Mouse (Mus musculus) midbrain, embryonic 10.5 days (tissue): ENCODE measurements at regions not wholly inside any gene's neighbourhood (a gene's known extent, or its start where the extent isn't known, plus 50 kb on each side); places are given as distances from the start of the nearest gene placed in this dataset.

Source experiments
- DNase-seq: peaks from one replicate; pipeline ENCODE4 v3.0.0-alpha.2; 2017; ENCODE audit warnings: low spot score
- H3K27ac ChIP-seq: fragments of 300-500 bp; sonication (generic); replicated peaks from 2 replicates; pipeline ENCODE4 v1.5.1; 2016; ENCODE audit warnings: mild to moderate bottlenecking
- H3K27me3 ChIP-seq: fragments of 300-500 bp; sonication (generic); 2 replicates; pipeline ENCODE4 v1.6.1; 2016; ENCODE audit warnings: low read depth, mild to moderate bottlenecking; ENCODE audit not compliant: poor library complexity, severe bottlenecking
- H3K36me3 ChIP-seq: fragments of 300-500 bp; sonication (generic); 2 replicates; pipeline ENCODE4 v1.6.1; 2016; ENCODE audit warnings: mild to moderate bottlenecking, moderate library complexity
- H3K4me1 ChIP-seq: fragments of 300-500 bp; sonication (generic); 2 replicates; pipeline ENCODE4 v1.6.1; 2016
- H3K4me3 ChIP-seq: fragments of 300-500 bp; sonication (generic); 2 replicates; pipeline ENCODE4 v1.5.1; 2016; ENCODE audit warnings: mild to moderate bottlenecking, moderate library complexity
- H3K9me3 ChIP-seq: fragments of 300-500 bp; sonication (generic); replicated peaks from 2 replicates; pipeline ENCODE4 v1.6.1; 2016; ENCODE audit warnings: mild to moderate bottlenecking
- WGBS: fragments of 180-500 bp; shearing (Covaris S2); methylation state at CpG from one replicate; pipeline ENCODE4 v1.1.7; 2016; 5-methylcytosine and 5-hydroxymethylcytosine counted together

DNA sequence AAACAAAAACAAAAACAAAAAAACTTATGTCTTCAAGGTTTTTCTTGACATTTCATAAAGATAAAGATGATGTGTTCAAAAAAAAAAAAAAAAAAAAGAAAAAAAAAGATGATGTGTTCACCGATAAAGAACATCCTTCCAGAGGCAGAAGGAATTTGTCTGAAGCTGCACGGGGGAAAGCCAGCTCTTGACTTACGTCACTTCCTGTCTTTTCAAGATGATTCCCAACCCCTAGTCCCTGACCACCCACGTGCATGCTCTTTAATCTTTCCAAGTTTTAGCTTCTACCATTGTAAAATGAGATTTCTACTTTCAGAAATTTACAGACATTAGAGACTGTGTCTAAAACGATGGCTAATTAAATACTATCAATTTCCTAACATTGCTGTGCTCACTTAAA is 108.5 kb upstream of the Bank1 start:
- H3K27me3 ChIP-seq = no peaks in the 10 kb centered on the region
- WGBS = 80% methylated on average over 5 of the region's 5 CpGs
- no peak overlapping the region for H3K27ac ChIP-seq
- H3K4me1 ChIP-seq = no peaks in the 10 kb centered on the region
- H3K9me3 ChIP-seq = no peaks in the 10 kb centered on the region
- no peaks in the 10 kb centered on the region for H3K36me3 ChIP-seq
- no peak for DNase-seq
- no peak overlapping the region for H3K4me3 ChIP-seq

GRCm38 (mm10) chr3:136432072-136432471 is 106.2 kb upstream of the Bank1 start:
- Histone ChIP-seq H3K36me3 (no peaks in the 10 kb centered on the region), H3K4me3 (no peak overlapping the region), H3K9me3 (no peaks in the 10 kb centered on the region), H3K27me3 (no peaks in the 10 kb centered on the region), H3K27ac (no peak overlapping the region), H3K4me1 (no peaks in the 10 kb centered on the region)
- DNase-seq = no peak
- WGBS = 87% methylated on average over 3 of the region's 3 CpGs

DNA sequence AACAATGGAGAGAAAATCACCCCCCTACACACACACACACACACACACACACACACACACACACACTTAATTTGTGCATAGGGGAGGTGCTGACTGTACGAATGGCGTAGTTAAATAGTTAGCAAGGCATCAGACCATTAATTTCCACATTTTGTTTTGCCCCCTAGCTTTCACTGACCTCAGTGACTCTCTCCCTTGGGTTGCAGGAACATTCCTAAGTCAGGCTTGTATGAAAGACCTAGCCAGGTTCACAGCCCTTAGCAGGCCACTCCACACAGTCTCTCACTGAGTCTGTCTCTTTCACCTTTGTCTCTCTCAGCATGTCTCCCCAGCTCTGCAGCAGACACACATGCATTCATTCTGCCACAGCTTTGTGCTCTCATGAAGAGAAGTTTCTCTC is 101.6 kb upstream of the Bank1 start:
- H3K27ac ChIP-seq = no peak overlapping the region
- peaks cover 7% of the 10 kb centered on the region; the same call in 1 of the 2 replicates for H3K4me1 ChIP-seq
- 92% methylated on average over 2 of the region's 2 CpGs for WGBS
- no peaks in the 10 kb centered on the region for H3K27me3 ChIP-seq
- H3K9me3 ChIP-seq = no peaks in the 10 kb centered on the region
- H3K36me3 ChIP-seq = no peaks in the 10 kb centered on the region
- no peak for DNase-seq
- H3K4me3 ChIP-seq = no peak overlapping the region

DNA sequence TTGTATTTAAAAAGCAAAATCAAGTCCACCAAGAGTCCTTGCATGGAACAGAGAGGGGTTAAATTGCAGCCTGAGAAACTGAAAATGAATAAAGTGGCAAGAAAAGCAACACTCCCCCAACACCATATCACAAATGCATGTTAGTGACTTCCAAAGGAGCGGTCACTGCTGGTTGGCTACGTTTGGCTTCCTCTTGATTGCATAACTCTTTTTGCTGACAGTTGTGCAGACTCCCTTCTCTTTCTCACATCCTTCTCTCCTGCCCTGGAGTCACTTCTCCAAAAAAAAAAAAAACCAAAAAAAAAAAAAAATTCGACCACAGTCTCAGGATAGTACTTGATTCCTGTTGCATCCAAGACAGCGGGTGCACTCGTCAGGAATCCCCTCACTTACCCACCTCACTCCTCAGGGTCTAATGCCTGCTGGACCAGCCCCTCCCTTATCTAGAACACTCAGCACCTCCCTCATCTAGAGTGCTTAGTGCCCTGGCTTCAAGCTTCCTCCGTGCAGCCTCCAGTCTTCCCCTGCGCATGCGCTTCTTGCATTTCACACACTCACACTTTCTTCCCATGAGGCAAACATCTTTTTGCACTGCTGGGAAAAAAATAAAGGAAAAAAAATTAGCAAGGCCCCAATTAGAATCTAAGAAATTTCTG is 100.8 kb upstream of the Bank1 start:
- no peaks in the 10 kb centered on the region for H3K27me3 ChIP-seq
- no peak for DNase-seq
- peaks cover 7% of the 10 kb centered on the region; the same call in 1 of the 2 replicates for H3K4me1 ChIP-seq
- H3K36me3 ChIP-seq = no peaks in the 10 kb centered on the region
- H3K9me3 ChIP-seq = no peaks in the 10 kb centered on the region
- no peak overlapping the region for H3K27ac ChIP-seq
- no peak overlapping the region for H3K4me3 ChIP-seq
- WGBS = 85% methylated on average over 8 of the region's 8 CpGs

DNA sequence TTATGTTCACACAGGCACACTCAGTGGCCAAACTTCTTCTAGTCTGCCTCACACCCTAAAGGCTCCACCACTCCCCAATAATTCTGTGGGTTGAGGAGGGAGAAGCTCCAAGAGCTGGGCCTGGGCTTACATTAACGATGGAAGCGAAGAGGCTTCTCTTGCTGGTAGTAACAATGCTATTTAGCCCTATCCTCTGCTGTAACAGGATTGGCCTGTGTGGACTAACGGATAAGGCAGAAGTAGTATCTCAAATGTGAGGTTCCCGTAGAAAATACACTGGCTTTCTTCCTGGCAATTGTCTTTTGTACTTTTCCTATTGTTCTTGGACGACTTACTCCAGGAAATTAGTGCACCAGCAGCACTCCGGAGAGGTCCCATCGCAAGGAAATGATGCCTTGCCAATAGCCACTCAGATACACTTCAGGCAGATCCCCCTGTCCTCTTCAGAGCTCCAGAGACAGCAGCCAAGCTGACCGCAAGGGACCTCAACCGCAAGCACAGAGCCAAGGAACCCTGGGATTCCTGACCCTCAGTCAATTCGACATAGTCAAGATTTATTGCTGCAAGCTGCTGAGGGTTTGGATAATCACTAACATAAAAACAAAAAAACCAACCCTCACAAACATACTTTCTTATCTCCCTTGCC is 96.2 kb upstream of the Bank1 start:
- Histone ChIP-seq H3K27ac (no peak overlapping the region), H3K36me3 (no peaks in the 10 kb centered on the region), H3K4me3 (no peak overlapping the region), H3K9me3 (no peaks in the 10 kb centered on the region), H3K27me3 (no peaks in the 10 kb centered on the region), H3K4me1 (peaks cover 7% of the 10 kb centered on the region; the same call in 1 of the 2 replicates)
- no peak for DNase-seq
- WGBS = 88% methylated on average over 10 of the region's 10 CpGs

- Histone ChIP-seq H3K27ac (no peak overlapping the region), H3K27me3 (no peaks in the 10 kb centered on the region), H3K4me3 (no peak overlapping the region), H3K36me3 (no peaks in the 10 kb centered on the region), H3K4me1 (no peaks in the 10 kb centered on the region), H3K9me3 (no peaks in the 10 kb centered on the region)
- no peak for DNase-seq
- WGBS = 89% methylated on average over 8 of the region's 8 CpGs
These were observed 79.7 kb upstream of the Bank1 start for GRCm38 (mm10) chr3:136405606-136406005.

- no peak for DNase-seq
- WGBS = 87% methylated on average over 4 of the region's 4 CpGs
- Histone ChIP-seq H3K9me3 (no peaks in the 10 kb centered on the region), H3K36me3 (no peaks in the 10 kb centered on the region), H3K4me1 (no peaks in the 10 kb centered on the region), H3K27me3 (no peaks in the 10 kb centered on the region), H3K4me3 (no peak overlapping the region), H3K27ac (no peak overlapping the region)
These were observed 57.4 kb upstream of the Bank1 start for GRCm38 (mm10) chr3:136383282-136383681.

DNA sequence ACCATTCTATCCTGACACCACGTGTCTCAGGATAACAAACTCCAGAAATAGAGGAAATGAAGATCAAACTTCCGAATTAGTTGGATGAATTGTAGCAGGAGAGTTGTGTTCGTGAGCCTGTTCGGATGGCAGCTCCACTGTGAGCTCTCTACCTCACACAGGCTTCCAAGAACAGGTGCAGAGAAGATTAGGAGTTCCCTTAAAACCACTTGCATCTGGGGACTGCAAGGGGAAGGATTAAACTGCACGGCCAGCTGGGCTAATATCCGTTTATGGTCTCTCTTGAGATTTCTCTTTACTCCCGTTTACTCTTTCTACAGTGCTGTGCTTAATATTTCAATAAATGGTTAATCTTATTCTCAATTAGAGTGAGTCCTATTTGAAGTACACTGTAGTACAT is 54.8 kb upstream of the Bank1 start:
- 78% methylated on average over 7 of the region's 7 CpGs for WGBS
- H3K36me3 ChIP-seq = no peaks in the 10 kb centered on the region
- DNase-seq = no peak

GRCm38 (mm10) chr3:136379741-136380398 is 54.0 kb upstream of the Bank1 start:
- DNase-seq = no peak
- 92% methylated on average over 6 of the region's 6 CpGs for WGBS
- no peaks in the 10 kb centered on the region for H3K4me1 ChIP-seq
- no peaks in the 10 kb centered on the region for H3K36me3 ChIP-seq
- no peak overlapping the region for H3K27ac ChIP-seq
- H3K27me3 ChIP-seq = no peaks in the 10 kb centered on the region
- H3K9me3 ChIP-seq = no peaks in the 10 kb centered on the region
- no peak overlapping the region for H3K4me3 ChIP-seq

More for the DNA sequence above, 54.8 kb upstream of the Bank1 start:
- no peaks in the 10 kb centered on the region for H3K4me1 ChIP-seq
- H3K4me3 ChIP-seq = no peak overlapping the region
- no peak overlapping the region for H3K27ac ChIP-seq
- no peaks in the 10 kb centered on the region for H3K9me3 ChIP-seq
- H3K27me3 ChIP-seq = no peaks in the 10 kb centered on the region

- no peaks in the 10 kb centered on the region for H3K9me3 ChIP-seq
- no peak for DNase-seq
- no peaks in the 10 kb centered on the region for H3K27me3 ChIP-seq
- no peaks in the 10 kb centered on the region for H3K4me1 ChIP-seq
- H3K36me3 ChIP-seq = no peaks in the 10 kb centered on the region
- no peak overlapping the region for H3K27ac ChIP-seq
- WGBS = 81% methylated on average over 4 of the region's 4 CpGs
- no peak overlapping the region for H3K4me3 ChIP-seq
These were observed 51.0 kb upstream of the Bank1 start for GRCm38 (mm10) chr3:136376893-136377292.
